Mouse (Mus musculus) lung, adult 2 months (tissue): ENCODE data around the gene Syce3. TPM values are rescaled to one million over a fixed set of nuclear protein-coding genes. Genes with fewer than 3 reads are reported as not detected.
"Not testable (repeated sequence)": the region's sequence is repeated elsewhere in the genome, so short reads cannot be mapped to it uniquely, and the experiment has no call there.

Source experiments
- DNase-seq: peaks from one replicate; pipeline ENCODE4 v3.0.0; 2022
- H3K4me1 ChIP-seq: fragments of 200-500 bp; 2 replicates; pipeline ENCODE4 v1.6.1; 2011; ENCODE audit warnings: low read length; ENCODE audit not compliant: control insufficient read depth, insufficient read depth
- H3K4me3 ChIP-seq: fragments of 200-500 bp; replicated peaks from 2 replicates; pipeline ENCODE3; 2011; ENCODE audit warnings: low read depth, mild to moderate bottlenecking, control low read depth, low read length; ENCODE audit errors: extremely low read depth
- CTCF ChIP-seq: fragments of 200-500 bp; IDR thresholded peaks from 2 replicates; pipeline ENCODE4 v1.5.1; 2011; ENCODE audit warnings: mild to moderate bottlenecking, low read length, control low read depth; ENCODE audit not compliant: insufficient read depth
- POLR2A ChIP-seq: fragments of 200-500 bp; IDR thresholded peaks from 2 replicates; pipeline ENCODE4 v1.6.1; 2011; ENCODE audit warnings: low read depth, mild to moderate bottlenecking, control low read depth, low read length, borderline replicate concordance; ENCODE audit errors: extremely low read depth
- WGBS: fragments of 180-500 bp; shearing (Covaris S2); methylation state at CpG from one replicate; pipeline ENCODE4 v1.1.7; 2018; 5-methylcytosine and 5-hydroxymethylcytosine counted together
- polyA plus RNA-seq: library from polyadenylated mRNA; depleted of rRNA; stranded (reverse); fragments of >200 nt; gene quantifications from 2 replicates; pipeline ENCODE4 v1.2.3, GENCODE M21; 2012

The Syce3 gene
- polyA plus RNA-seq, 1 experiment: not detected

- 78% methylated on average over 4 of the region's 4 CpGs for WGBS
- Histone ChIP-seq H3K4me3 (no peak overlapping the region), H3K4me1 (0 out of 2 replicates have a peak, but pooled peaks cover 3% of the 10 kb centered on the region)
- TF ChIP-seq POLR2A: no peak
- no peak for TF ChIP-seq CTCF
- DNase-seq: no peak
Measured at GRCm38 (mm10) chr15:89432946-89433345, 22.6 kb upstream of the Syce3 start.

GRCm38 (mm10) chr15:89431806-89432205 lies 21.5 kb upstream of the Syce3 start:
- TF ChIP-seq POLR2A: no peak
- TF ChIP-seq CTCF: no peak
- WGBS: 90% methylated on average over 6 of the region's 6 CpGs

GRCm38 (mm10) chr15:89431271-89431670 lies 21.0 kb upstream of the Syce3 start:
- TF ChIP-seq CTCF: no peak
- TF ChIP-seq POLR2A: no peak
- WGBS: 80% methylated on average over 3 of the region's 3 CpGs
- no peak overlapping the region for H3K4me3 ChIP-seq
- H3K4me1 ChIP-seq: 0 out of 2 replicates have a peak, but pooled peaks cover 3% of the 10 kb centered on the region
- DNase-seq: no peak

More at GRCm38 (mm10) chr15:89431806-89432205, 21.5 kb upstream of the Syce3 start:
- Histone ChIP-seq H3K4me1 (0 out of 2 replicates have a peak, but pooled peaks cover 3% of the 10 kb centered on the region), H3K4me3 (no peak overlapping the region)
- DNase-seq: no peak

GRCm38 (mm10) chr15:89430771-89431170 lies 20.5 kb upstream of the Syce3 start:
- DNase-seq, H3K4me1 ChIP-seq, H3K4me3 ChIP-seq: not testable (repeated sequence)
- 60% methylated on average over 9 of the region's 9 CpGs for WGBS

GRCm38 (mm10) chr15:89430341-89430740 lies 20.0 kb upstream of the Syce3 start:
- H3K4me1 ChIP-seq: 0 out of 2 replicates have a peak, but pooled peaks cover 3% of the 10 kb centered on the region
- H3K4me3 ChIP-seq: peak overlapping the region; percentile 83
- no peak for TF ChIP-seq POLR2A
- TF ChIP-seq CTCF: no peak
- WGBS: 39% methylated on average over 6 of the region's 6 CpGs
- no peak for DNase-seq

GRCm38 (mm10) chr15:89429352-89430221 lies 19.3 kb upstream of the Syce3 start, which contains the start of the genes C730034F03Rik, Gm44502 and Chkb:
Gene C730034F03Rik, plus strand, starts transcription at chr15:89429589.
Gene Gm44502, minus strand, starts transcription at chr15:89429696.
Gene Chkb, minus strand, starts transcription at chr15:89429908.
- peak; percentile 90 for DNase-seq
- under 1% methylated on average over 70 of the region's 70 CpGs for WGBS
- Histone ChIP-seq H3K4me3 (peak within 1 kb of the TSS; percentile 83), H3K4me1 (0 out of 2 replicates have a peak, but pooled peaks cover 3% of the 10 kb centered on the region)
- TF ChIP-seq POLR2A (peak; percentile 88), CTCF (no peak)

GRCm38 (mm10) chr15:89428821-89429351 lies 18.6 kb upstream of the Syce3 start:
- peak overlapping the region; percentile 83 for H3K4me3 ChIP-seq
- no peak for TF ChIP-seq CTCF
- TF ChIP-seq POLR2A: no peak
- 0 out of 2 replicates have a peak, but pooled peaks cover 3% of the 10 kb centered on the region for H3K4me1 ChIP-seq
- DNase-seq: no peak
- 6% methylated on average over 22 of the region's 22 CpGs for WGBS

- Histone ChIP-seq H3K4me3 (no peak overlapping the region), H3K4me1 (0 out of 2 replicates have a peak, but pooled peaks cover 3% of the 10 kb centered on the region)
- no peak for TF ChIP-seq CTCF
- no peak for TF ChIP-seq POLR2A
- 82% methylated on average over 19 of the region's 19 CpGs for WGBS
- no peak for DNase-seq
Measured at GRCm38 (mm10) chr15:89428136-89428790, 18.0 kb upstream of the Syce3 start.

- WGBS: 88% methylated on average over 10 of the region's 10 CpGs
- DNase-seq: no peak
- TF ChIP-seq POLR2A: no peak
- no peak for TF ChIP-seq CTCF
- H3K4me3 ChIP-seq: no peak overlapping the region
- 0 out of 2 replicates have a peak, but pooled peaks cover 3% of the 10 kb centered on the region for H3K4me1 ChIP-seq
Measured at GRCm38 (mm10) chr15:89426716-89427115, 16.4 kb upstream of the Syce3 start.
